Mouse (Mus musculus): ENCODE measurements around the gene Sesn3. TPM values are rescaled to one million over a fixed set of nuclear protein-coding genes. Genes with fewer than 3 reads are reported as not detected.

Gene Sesn3
- total and polyA plus RNA-seq, 3 experiments, result 1.5 to 6.0 TPM; not detected in 1

GRCm38 (mm10) chr9:14379769-14380385 lies 105.0 kb downstream of the Sesn3 start:
- H3K9me3 ChIP-seq (replicated peaks; ENCODE audit: insufficient read depth, low read length), result no peaks in the 10 kb centered on the region
- H3K4me1 ChIP-seq (ENCODE audit: control insufficient read depth in 1 of 2, insufficient read depth in 2 of 2, low read length in 2 of 2), result peaks cover 10 to 37% of the 10 kb centered on the region in 2 experiments
- TF ChIP-seq MEF2A (IDR thresholded peaks at IDR 0.05; ENCODE audit: extremely low read depth, insufficient replicate concordance, low read depth, low read length, poor library complexity, severe bottlenecking) (no peak), BHLHE40 (IDR thresholded peaks at IDR 0.05; ENCODE audit: borderline replicate concordance, low read depth, low read length) (no peak), RCOR1 (IDR thresholded peaks at IDR 0.05; ENCODE audit: low read depth, low read length) (no peak), CHD2 (IDR thresholded peaks at IDR 0.05; ENCODE audit: low read length) (no peak), E2F4 (IDR thresholded peaks at IDR 0.05; ENCODE audit: borderline replicate concordance, low read depth, low read length) (no peak), ELF1 (IDR thresholded peaks at IDR 0.05; ENCODE audit: low read depth, low read length) (no peak), TAL1 (IDR thresholded peaks at IDR 0.05; ENCODE audit: low read length) (no peak), CTCF (IDR thresholded peaks at IDR 0.05 in 2 of 3, conservative IDR thresholded peaks at IDR 0.05 in 1 of 3; ENCODE audit: control insufficient read depth in 1 of 3, insufficient read depth in 1 of 3, low read depth in 2 of 3, low read length in 3 of 3, poor library complexity in 1 of 3, severe bottlenecking in 1 of 3) (no peak), ZNF384 (IDR thresholded peaks at IDR 0.05; ENCODE audit: low read depth, low read length) (no peak), NRF1 (IDR thresholded peaks at IDR 0.05; ENCODE audit: insufficient read depth, low read depth, low read length, poor library complexity, severe bottlenecking) (no peak), MXI1 (IDR thresholded peaks at IDR 0.05; ENCODE audit: low read depth, low read length) (no peak), POLR2A (IDR thresholded peaks at IDR 0.05; ENCODE audit: control insufficient read depth in 1 of 2, insufficient read depth in 1 of 2, low read depth in 1 of 2, low read length in 2 of 2, poor library complexity in 1 of 2) (no peak), CHD1 (IDR thresholded peaks at IDR 0.05; ENCODE audit: low read depth, low read length) (no peak), NELFE (IDR thresholded peaks at IDR 0.05; ENCODE audit: low read depth, low read length) (no peak), KAT2A (conservative IDR thresholded peaks at IDR 0.05; ENCODE audit: low read depth, low read length) (no peak), USF1 (IDR thresholded peaks at IDR 0.05; ENCODE audit: low read depth, low read length) (no peak)
- H3K9ac ChIP-seq (ENCODE audit: control insufficient read depth, low read depth, low read length, poor library complexity, severe bottlenecking), result peak overlapping the region; percentile 81
- no peak overlapping the region for H3K27ac ChIP-seq (ENCODE audit: control insufficient read depth, low read depth, low read length)
- no peaks in the 10 kb centered on the region for H3K27me3 ChIP-seq (ENCODE audit: control insufficient read depth in 1 of 2, insufficient read depth in 2 of 2, low read length in 2 of 2)
- H3K79me2 ChIP-seq (ENCODE audit: control insufficient read depth, insufficient read depth, low read length, poor library complexity), result peaks cover 12% of the 10 kb centered on the region
- peaks cover 0 to 26% of the 10 kb centered on the region in 2 experiments; a peak in 2 of 4 replicates for H3K36me3 ChIP-seq (ENCODE audit: control insufficient read depth in 1 of 2, insufficient read depth in 2 of 2, low read length in 2 of 2)
- DNase-seq (ENCODE audit: low read depth, low spot score), result no peak
- peak overlapping the region; percentile 48 to 65 for H3K4me3 ChIP-seq (ENCODE audit: control insufficient read depth in 1 of 2, insufficient read depth in 1 of 2, low read depth in 2 of 2, low read length in 2 of 2)

DNA sequence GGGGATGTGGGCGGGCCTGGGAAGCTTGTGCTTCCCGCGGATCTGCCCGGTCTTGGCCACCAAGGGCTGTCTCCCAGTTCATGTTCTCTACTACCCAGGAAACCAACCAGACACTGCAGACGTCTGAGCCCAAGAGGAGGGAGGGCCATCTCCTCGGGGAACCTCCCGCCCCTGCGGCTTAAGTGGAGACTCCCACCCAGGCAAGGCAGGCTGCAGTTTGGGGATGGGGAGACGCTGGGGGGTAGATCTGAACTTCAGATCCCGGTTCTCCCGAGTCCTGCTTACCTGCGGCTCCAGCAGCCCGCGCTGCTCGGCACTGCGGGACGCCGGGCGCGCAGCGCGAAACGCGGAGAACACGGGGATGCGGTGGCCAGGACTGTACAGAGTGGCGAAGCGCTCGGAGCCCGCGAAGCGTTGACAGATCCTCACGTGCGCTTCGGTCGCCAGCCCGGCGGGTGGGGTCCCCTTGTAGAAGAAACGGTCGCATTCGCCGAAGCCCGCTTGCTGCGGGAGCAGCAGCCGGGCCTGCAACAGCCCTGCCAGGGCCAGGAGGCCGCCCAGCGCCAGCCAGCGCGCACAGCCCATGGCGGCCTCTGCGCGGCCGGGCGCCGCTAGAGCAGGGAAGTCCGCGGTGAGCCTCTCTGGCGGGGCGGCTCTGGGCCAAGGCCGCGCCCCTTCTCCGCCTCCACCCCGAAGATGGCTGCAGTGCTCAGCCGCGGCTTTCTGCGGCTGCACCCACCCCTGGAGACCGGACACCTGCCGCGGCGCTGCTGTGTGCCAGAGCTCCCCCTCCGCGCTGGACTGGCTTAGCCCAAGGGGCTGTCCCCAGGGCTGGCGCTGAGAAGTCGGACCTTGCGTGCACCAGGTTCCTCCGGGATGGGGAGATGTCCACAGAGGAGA lies 105.8 kb downstream of the Sesn3 start:
- Histone ChIP-seq H3K27ac (ENCODE audit: control insufficient read depth, low read depth, low read length) (peak overlapping the region; percentile 67), H3K4me1 (ENCODE audit: control insufficient read depth in 1 of 2, insufficient read depth in 2 of 2, low read length in 2 of 2) (peaks cover 10 to 37% of the 10 kb centered on the region in 2 experiments), H3K79me2 (ENCODE audit: control insufficient read depth, insufficient read depth, low read length, poor library complexity) (peaks cover 12% of the 10 kb centered on the region), H3K9me3 (replicated peaks; ENCODE audit: insufficient read depth, low read length) (no peaks in the 10 kb centered on the region), H3K9ac (ENCODE audit: control insufficient read depth, low read depth, low read length, poor library complexity, severe bottlenecking) (peak overlapping the region; percentile 81), H3K36me3 (ENCODE audit: control insufficient read depth in 1 of 2, insufficient read depth in 2 of 2, low read length in 2 of 2) (peaks cover 0 to 26% of the 10 kb centered on the region in 2 experiments; a peak in 2 of 4 replicates), H3K27me3 (ENCODE audit: control insufficient read depth in 1 of 2, insufficient read depth in 2 of 2, low read length in 2 of 2) (no peaks in the 10 kb centered on the region), H3K4me3 (ENCODE audit: control insufficient read depth in 1 of 2, insufficient read depth in 1 of 2, low read depth in 2 of 2, low read length in 2 of 2) (peak overlapping the region; percentile 48 to 65)
- peak; percentile 98 to 100 for TF ChIP-seq POLR2A (IDR thresholded peaks at IDR 0.05; ENCODE audit: control insufficient read depth in 1 of 2, insufficient read depth in 1 of 2, low read depth in 1 of 2, low read length in 2 of 2, poor library complexity in 1 of 2)
- TF ChIP-seq TBP (IDR thresholded peaks at IDR 0.05; ENCODE audit: low read depth, low read length), result peak; percentile 41
- TF ChIP-seq KAT2A (conservative IDR thresholded peaks at IDR 0.05; ENCODE audit: low read depth, low read length), result no peak
- TF ChIP-seq UBTF (IDR thresholded peaks at IDR 0.05; ENCODE audit: borderline replicate concordance, insufficient read depth, low read depth, low read length), result peak; percentile 99
- no peak for TF ChIP-seq EP300 (IDR thresholded peaks at IDR 0.05; ENCODE audit: low read depth in 1 of 2, low read length in 2 of 2)
- TF ChIP-seq POLR2AphosphoS5 (IDR thresholded peaks at IDR 0.05; ENCODE audit: borderline replicate concordance, low read depth, low read length), result 0 out of 2 replicates have a peak, but pooled peaks have one; percentile 12
- DNase-seq (ENCODE audit: low read depth, low spot score), result peak; percentile 96

Measured in MEL (cell line).